Mouse (Mus musculus): ENCODE measurements around the gene Tnfsf13b. TPM values are rescaled to one million over a fixed set of nuclear protein-coding genes. Genes with fewer than 3 reads are reported as not detected.

Tnfsf13b gene
- polyA plus RNA-seq (2015; fragmentation: Nextera tagmentation; extraction: Ambion mirVana): 0.08 and 0.36 TPM in 2 replicates

GRCm38 (mm10) chr8:10006156-10006985 is at the start of gene Tnfsf13b:
Gene Tnfsf13b, plus strand, starts transcription at chr8:10006467.
- Histone ChIP-seq H3K9ac (peak within 1 kb of the TSS; percentile 65), H3K9me3 (no peaks in the 10 kb centered on the region), H3K36me3 (no peaks in the 10 kb centered on the region), H3K4me1 (replicated peaks) (peaks cover 9% of the 10 kb centered on the region), H3K27ac (no peak within 1 kb of the TSS), H3K27me3 (0 out of 2 replicates have a peak, but pooled peaks cover 7% of the 10 kb centered on the region), H3K4me2 (peak within 1 kb of the TSS; percentile 76), H3K4me3 (peak within 1 kb of the TSS; percentile 46)
- ATAC-seq (ENCODE audit: low FRiP score): 0 out of 2 replicates have a peak, but pooled peaks have one; percentile 28
- WGBS: 81% methylated on average over 16 of the region's 16 CpGs

DNA sequence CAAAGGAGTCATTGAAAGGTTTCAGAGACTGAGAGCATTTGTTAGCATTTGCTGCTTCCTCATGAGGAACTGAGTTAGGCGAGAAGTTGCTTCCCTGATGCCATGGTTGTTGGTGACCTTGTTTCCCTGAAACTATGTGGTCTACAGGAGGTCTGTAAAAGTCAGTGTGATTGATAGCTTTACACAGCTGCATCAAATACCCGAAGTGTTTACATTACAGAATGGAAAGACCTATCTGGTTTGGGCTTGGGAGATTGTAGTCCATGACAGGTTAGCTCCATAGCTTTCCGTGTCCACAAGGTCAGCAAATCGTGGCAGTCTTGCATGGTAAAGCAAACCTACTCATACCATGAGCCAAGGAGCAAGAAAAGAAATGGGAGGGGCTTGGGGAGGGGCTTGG is 47.9 kb upstream of the Tnfsf13b start:
- Histone ChIP-seq H3K36me3 (no peaks in the 10 kb centered on the region), H3K27me3 (no peaks in the 10 kb centered on the region), H3K4me1 (replicated peaks) (no peaks in the 10 kb centered on the region), H3K9me3 (no peaks in the 10 kb centered on the region), H3K9ac (no peak overlapping the region), H3K4me3 (no peak overlapping the region), H3K4me2 (no peak overlapping the region), H3K27ac (no peak overlapping the region)
- no peak for ATAC-seq (ENCODE audit: low FRiP score)
- 70% methylated on average over 4 of the region's 4 CpGs for WGBS

- H3K4me1 ChIP-seq (replicated peaks): no peaks in the 10 kb centered on the region
These were observed 46.3 kb upstream of the Tnfsf13b start for GRCm38 (mm10) chr8:9959919-9960318.

GRCm38 (mm10) chr8:9971866-9972265 is 34.4 kb upstream of the Tnfsf13b start:
- WGBS: 96% methylated on average over 9 of the region's 9 CpGs
- Histone ChIP-seq H3K27ac (no peak overlapping the region), H3K9ac (no peak overlapping the region), H3K4me2 (no peak overlapping the region), H3K9me3 (no peaks in the 10 kb centered on the region), H3K4me1 (replicated peaks) (peaks cover 12% of the 10 kb centered on the region), H3K4me3 (no peak overlapping the region), H3K27me3 (no peaks in the 10 kb centered on the region), H3K36me3 (peaks cover 42% of the 10 kb centered on the region)
- no peak for ATAC-seq (ENCODE audit: low FRiP score)

More at GRCm38 (mm10) chr8:9959919-9960318, 46.3 kb upstream of the Tnfsf13b start:
- no peak for ATAC-seq (ENCODE audit: low FRiP score)
- Histone ChIP-seq H3K4me2 (no peak overlapping the region), H3K27me3 (no peaks in the 10 kb centered on the region), H3K9ac (no peak overlapping the region), H3K36me3 (no peaks in the 10 kb centered on the region), H3K9me3 (no peaks in the 10 kb centered on the region), H3K27ac (no peak overlapping the region), H3K4me3 (no peak overlapping the region)
- WGBS: 90% methylated on average over 2 of the region's 2 CpGs

DNA sequence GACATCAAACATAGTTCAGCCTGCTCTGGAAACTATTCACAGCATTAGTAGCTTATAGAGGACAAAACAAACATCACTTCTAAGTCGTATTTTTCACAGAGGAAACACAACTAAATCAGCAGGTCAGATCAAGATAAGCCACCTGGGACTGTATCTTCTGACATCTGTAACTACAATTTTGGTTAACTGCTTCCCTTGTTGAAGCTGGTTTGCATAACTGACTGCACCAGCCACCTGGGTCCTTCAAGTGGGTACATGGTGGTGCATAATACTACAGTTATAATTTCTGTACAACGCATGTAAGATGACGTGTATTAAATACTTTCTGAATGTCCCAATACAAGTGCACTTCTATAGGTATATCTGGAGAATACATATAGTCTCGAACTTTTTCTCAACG is 31.0 kb upstream of the Tnfsf13b start:
- Histone ChIP-seq H3K27me3 (no peaks in the 10 kb centered on the region), H3K4me2 (peak overlapping the region; percentile 75), H3K4me3 (peak overlapping the region; percentile 76), H3K9ac (peak overlapping the region; percentile 78; the same call in 1 of the 2 replicates), H3K36me3 (peaks cover 28% of the 10 kb centered on the region), H3K27ac (no peak overlapping the region), H3K4me1 (replicated peaks) (peaks cover 39% of the 10 kb centered on the region), H3K9me3 (no peaks in the 10 kb centered on the region)
- WGBS: 53% methylated on average over 5 of the region's 5 CpGs
- no peak for ATAC-seq (ENCODE audit: low FRiP score)

- H3K4me3 ChIP-seq: peak overlapping the region; percentile 76
- H3K9ac ChIP-seq: peak overlapping the region; percentile 78
- under 1% methylated on average over 47 of the region's 47 CpGs for WGBS
- H3K27ac ChIP-seq: peak overlapping the region; percentile 79
- ATAC-seq (ENCODE audit: low FRiP score): peak; percentile 93
- H3K4me1 ChIP-seq (replicated peaks): peaks cover 45% of the 10 kb centered on the region
- peaks cover 24% of the 10 kb centered on the region for H3K36me3 ChIP-seq
- no peaks in the 10 kb centered on the region for H3K27me3 ChIP-seq
- peak overlapping the region; percentile 75 for H3K4me2 ChIP-seq
- H3K9me3 ChIP-seq: no peaks in the 10 kb centered on the region
These were observed 30.2 kb upstream of the Tnfsf13b start for GRCm38 (mm10) chr8:9975898-9976611.

GRCm38 (mm10) chr8:9977016-9977415 is 29.3 kb upstream of the Tnfsf13b start:
- Histone ChIP-seq H3K4me2 (peak overlapping the region; percentile 73), H3K9me3 (no peaks in the 10 kb centered on the region), H3K27me3 (no peaks in the 10 kb centered on the region), H3K4me1 (replicated peaks) (peaks cover 48% of the 10 kb centered on the region), H3K4me3 (peak overlapping the region; percentile 93), H3K9ac (peak overlapping the region; percentile 91; the same call in 1 of the 2 replicates), H3K36me3 (peaks cover 15% of the 10 kb centered on the region), H3K27ac (peak overlapping the region; percentile 32; the same call in 1 of the 2 replicates)
- peak; percentile 8; the same call in 1 of the 2 replicates for ATAC-seq (ENCODE audit: low FRiP score)
- 43% methylated on average over 15 of the region's 15 CpGs for WGBS

DNA sequence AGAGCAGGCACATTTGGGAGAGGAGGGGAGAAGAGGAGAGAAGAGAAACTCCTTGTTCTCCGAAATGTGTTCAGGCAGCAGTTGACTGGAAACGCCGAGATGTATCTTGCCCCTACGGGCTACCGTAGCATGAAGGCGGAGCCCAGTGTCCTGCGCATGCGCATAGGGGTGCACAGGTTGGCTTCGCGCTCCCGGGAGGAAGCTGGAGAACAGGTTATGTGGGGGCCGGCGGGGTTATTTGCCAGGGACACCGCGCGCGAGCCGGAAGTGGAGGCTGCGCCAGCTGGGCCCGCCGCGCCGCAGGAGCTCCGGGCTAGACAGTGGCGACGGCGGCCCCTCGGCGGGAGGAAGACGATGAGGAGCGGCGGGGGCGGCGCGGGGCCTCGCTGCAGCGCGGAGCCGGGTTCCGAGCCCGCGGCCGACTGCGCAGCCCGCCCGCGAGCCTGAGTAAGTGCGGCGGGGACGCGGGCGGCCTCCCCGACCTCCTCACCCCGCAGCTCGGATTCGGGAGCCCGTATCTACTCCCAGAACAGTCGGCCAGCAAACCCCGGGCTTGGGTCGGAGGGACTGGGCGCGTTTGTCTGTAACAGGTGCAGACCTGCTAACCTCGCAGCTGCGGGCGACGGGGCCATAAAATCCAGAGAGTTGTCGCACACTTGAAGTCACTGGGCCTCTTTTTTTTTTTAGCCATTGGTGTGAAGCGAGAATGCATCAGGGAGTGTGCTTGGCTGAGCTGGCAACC is 28.5 kb upstream of the Tnfsf13b start, which contains the start of the genes Lig4 and Abhd13:
Gene Lig4 (minus strand): TSS at position 114 of the 742 bp plus-strand sequence.
Gene Abhd13 (plus strand): TSS at position 135 of the 742 bp plus-strand sequence.
- Histone ChIP-seq H3K27ac (peak within 1 kb of the TSS; percentile 88), H3K36me3 (peaks cover 8% of the 10 kb centered on the region), H3K9ac (peak within 1 kb of the TSS; percentile 91), H3K4me2 (peak within 1 kb of the TSS; percentile 73), H3K4me1 (replicated peaks) (peaks cover 48% of the 10 kb centered on the region), H3K27me3 (no peaks in the 10 kb centered on the region), H3K9me3 (no peaks in the 10 kb centered on the region), H3K4me3 (peak within 1 kb of the TSS; percentile 93)
- peak; percentile 65 for ATAC-seq (ENCODE audit: low FRiP score)
- WGBS: under 1% methylated on average over 67 of the region's 68 CpGs

- Histone ChIP-seq H3K27me3 (no peaks in the 10 kb centered on the region), H3K9me3 (no peaks in the 10 kb centered on the region), H3K4me1 (replicated peaks) (peaks cover 48% of the 10 kb centered on the region), H3K36me3 (peaks cover 1% of the 10 kb centered on the region), H3K9ac (peak overlapping the region; percentile 91), H3K4me3 (peak overlapping the region; percentile 93), H3K4me2 (peak overlapping the region; percentile 73), H3K27ac (no peak overlapping the region; the same call in 1 of the 2 replicates)
- no peak for ATAC-seq (ENCODE audit: low FRiP score)
- WGBS: 60% methylated on average over 18 of the region's 18 CpGs
These were observed 27.6 kb upstream of the Tnfsf13b start for GRCm38 (mm10) chr8:9978475-9979230.

DNA sequence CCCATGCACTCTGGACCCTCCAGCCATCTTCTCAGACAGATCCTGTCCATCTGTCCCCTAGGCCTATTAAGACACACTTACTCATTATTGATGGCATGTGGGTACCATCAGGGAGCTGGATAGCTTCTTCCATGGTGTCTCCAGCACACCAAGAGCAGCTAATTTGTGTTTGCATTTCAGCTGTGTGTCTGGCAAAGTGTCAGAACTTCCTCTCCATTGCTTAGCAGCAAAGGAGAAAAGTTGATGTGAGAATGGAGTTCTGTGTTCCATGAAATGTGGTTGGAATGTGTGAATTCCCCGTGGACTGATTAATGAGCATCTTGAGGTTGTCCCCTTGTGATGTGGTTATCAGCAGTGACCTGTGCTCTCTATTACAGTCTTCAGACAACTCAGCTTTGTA is 26.5 kb upstream of the Tnfsf13b start:
- WGBS: 63% methylated on average over 1 of the region's 1 CpGs
- Histone ChIP-seq H3K4me2 (no peak overlapping the region), H3K9me3 (no peaks in the 10 kb centered on the region), H3K9ac (no peak overlapping the region), H3K36me3 (peaks cover 5% of the 10 kb centered on the region), H3K27me3 (no peaks in the 10 kb centered on the region), H3K4me1 (replicated peaks) (peaks cover 48% of the 10 kb centered on the region), H3K4me3 (no peak overlapping the region), H3K27ac (no peak overlapping the region)
- no peak for ATAC-seq (ENCODE audit: low FRiP score)

DNA sequence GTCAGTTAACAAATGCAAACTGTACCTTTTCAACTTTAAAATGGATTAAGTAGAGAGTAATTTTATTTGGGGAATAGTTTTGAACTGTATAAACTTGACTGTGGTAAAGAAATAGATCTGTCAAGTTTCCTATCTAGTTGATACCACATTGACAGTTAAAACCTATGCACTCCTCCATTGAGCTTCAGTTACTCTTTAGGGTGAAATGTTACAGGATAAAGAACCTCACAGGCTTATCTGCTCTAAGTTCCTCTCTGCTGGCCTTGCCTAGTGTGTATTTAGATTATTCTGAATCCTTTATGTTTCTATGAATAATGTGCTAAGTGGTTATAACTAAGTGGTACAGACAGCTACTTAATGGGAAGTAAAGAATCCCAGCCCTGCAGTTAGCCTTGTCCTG is 26.1 kb upstream of the Tnfsf13b start:
- H3K4me3 ChIP-seq: no peak overlapping the region
- peaks cover 44% of the 10 kb centered on the region for H3K4me1 ChIP-seq (replicated peaks)
- no peaks in the 10 kb centered on the region for H3K9me3 ChIP-seq
- peaks cover 5% of the 10 kb centered on the region for H3K36me3 ChIP-seq
- no peaks in the 10 kb centered on the region for H3K27me3 ChIP-seq
- H3K27ac ChIP-seq: no peak overlapping the region
- ATAC-seq (ENCODE audit: low FRiP score): no peak
- no peak overlapping the region for H3K9ac ChIP-seq
- H3K4me2 ChIP-seq: no peak overlapping the region
